Mouse (Mus musculus): ENCODE results near the gene Vgf. TPM values are rescaled to one million over a fixed set of nuclear protein-coding genes. Genes with fewer than 3 reads are reported as not detected.
A peak's percentile ranks its signal among the peaks of the same experiment; 100 is the strongest.

The Vgf gene
- 0.10 and 0.55 TPM in 2 replicates for polyA plus RNA-seq (2015; fragmentation: Nextera tagmentation; extraction: Ambion mirVana)

GRCm38 (mm10) chr5:137026092-137026491, at the start of gene Vgf:
TSS of gene Vgf (plus strand) at chr5:137026392.
- no peak for ATAC-seq (replicated peaks; ENCODE audit: low FRiP score)
- WGBS, result 32% methylated on average over 4 of the region's 4 CpGs
- Histone ChIP-seq H3K27ac (no peak within 1 kb of the TSS), H3K9ac (no peak within 1 kb of the TSS), H3K27me3 (peaks cover 72% of the 10 kb centered on the region), H3K4me3 (replicated peaks) (no peak within 1 kb of the TSS), H3K36me3 (no peaks in the 10 kb centered on the region), H3K9me3 (replicated peaks) (no peaks in the 10 kb centered on the region), H3K4me1 (peaks cover 37% of the 10 kb centered on the region), H3K4me2 (peak within 1 kb of the TSS; percentile 43)

- no peaks in the 10 kb centered on the region for H3K27me3 ChIP-seq
- H3K4me1 ChIP-seq, result no peaks in the 10 kb centered on the region
- 66% methylated on average over 4 of the region's 4 CpGs for WGBS
- no peak overlapping the region for H3K4me2 ChIP-seq
- no peak overlapping the region for H3K4me3 ChIP-seq (replicated peaks)
- no peak for ATAC-seq (replicated peaks; ENCODE audit: low FRiP score)
- H3K27ac ChIP-seq, result no peak overlapping the region
- no peaks in the 10 kb centered on the region for H3K9me3 ChIP-seq (replicated peaks)
- H3K36me3 ChIP-seq, result peaks cover 22% of the 10 kb centered on the region
- H3K9ac ChIP-seq, result no peak overlapping the region
Observed at GRCm38 (mm10) chr5:136977769-136978168, 48.4 kb upstream of the Vgf start.

GRCm38 (mm10) chr5:136979762-136980161, 46.4 kb upstream of the Vgf start:
- WGBS, result 79% methylated on average over 2 of the region's 2 CpGs

DNA sequence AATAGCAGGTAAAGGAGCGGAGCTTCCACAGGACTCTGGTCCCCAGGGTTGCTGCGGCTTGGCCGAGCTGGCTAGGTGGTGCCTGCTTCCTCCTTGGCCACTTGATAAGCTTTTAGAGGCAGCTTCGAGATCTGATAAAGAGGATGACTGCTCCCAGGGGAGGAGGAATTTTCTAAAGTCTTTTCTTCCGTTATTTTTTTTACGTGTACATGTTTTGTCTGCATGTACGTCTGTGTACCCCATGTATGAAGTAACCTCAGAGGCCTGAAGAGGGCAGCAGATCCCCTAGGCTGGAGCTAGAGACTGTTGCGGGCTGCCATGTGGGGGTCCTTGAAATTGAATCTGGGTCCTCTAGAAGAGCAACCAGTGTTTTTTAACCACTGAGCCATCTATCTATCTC, 45.2 kb upstream of the Vgf start:
- ATAC-seq (replicated peaks; ENCODE audit: low FRiP score), result no peak
- Histone ChIP-seq H3K27me3 (no peaks in the 10 kb centered on the region), H3K9ac (no peak overlapping the region), H3K4me2 (no peak overlapping the region), H3K4me1 (peaks cover 2% of the 10 kb centered on the region), H3K27ac (no peak overlapping the region), H3K9me3 (replicated peaks) (no peaks in the 10 kb centered on the region), H3K4me3 (replicated peaks) (no peak overlapping the region), H3K36me3 (peaks cover 39% of the 10 kb centered on the region)
- 89% methylated on average over 8 of the region's 8 CpGs for WGBS

More at GRCm38 (mm10) chr5:136979762-136980161, 46.4 kb upstream of the Vgf start:
- no peak overlapping the region for H3K27ac ChIP-seq
- H3K4me2 ChIP-seq, result no peak overlapping the region
- no peaks in the 10 kb centered on the region for H3K9me3 ChIP-seq (replicated peaks)
- ATAC-seq (replicated peaks; ENCODE audit: low FRiP score), result no peak
- no peak overlapping the region for H3K4me3 ChIP-seq (replicated peaks)
- no peaks in the 10 kb centered on the region for H3K4me1 ChIP-seq
- peaks cover 38% of the 10 kb centered on the region for H3K36me3 ChIP-seq
- no peak overlapping the region for H3K9ac ChIP-seq
- no peaks in the 10 kb centered on the region for H3K27me3 ChIP-seq

DNA sequence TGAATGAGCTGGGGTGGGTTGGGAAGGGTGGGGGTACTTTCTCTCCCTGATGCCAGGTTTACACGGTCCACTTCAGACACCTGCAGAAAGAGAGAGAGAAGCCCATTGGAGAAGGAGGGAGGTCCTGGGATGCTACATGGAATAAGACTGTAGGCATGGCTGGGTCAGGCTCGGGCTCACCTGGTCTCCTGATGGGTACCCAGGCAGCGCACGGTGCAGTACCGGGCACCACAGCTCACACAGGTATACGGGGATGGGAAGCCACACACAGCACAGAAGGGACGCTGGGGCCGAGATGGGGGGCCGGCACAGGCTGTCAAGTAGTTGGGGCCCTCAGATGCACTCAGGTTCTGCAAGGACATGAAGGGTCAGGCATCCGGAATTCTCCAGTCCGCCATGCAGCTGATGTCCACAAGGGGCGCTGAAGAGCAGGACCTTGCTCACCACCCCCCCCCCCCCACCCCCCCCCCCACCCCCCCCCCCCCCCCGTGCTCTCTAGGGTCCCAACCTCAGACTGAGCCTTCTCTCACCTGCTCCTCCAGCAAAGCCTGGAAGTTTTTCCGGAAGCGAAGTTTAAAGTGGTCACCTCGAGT, 43.8 kb upstream of the Vgf start:
- peaks cover 39% of the 10 kb centered on the region for H3K36me3 ChIP-seq
- no peak overlapping the region for H3K4me2 ChIP-seq
- H3K9me3 ChIP-seq (replicated peaks), result no peaks in the 10 kb centered on the region
- H3K27me3 ChIP-seq, result no peaks in the 10 kb centered on the region
- no peak overlapping the region for H3K27ac ChIP-seq
- peaks cover 6% of the 10 kb centered on the region for H3K4me1 ChIP-seq
- ATAC-seq (replicated peaks; ENCODE audit: low FRiP score), result no peak
- no peak overlapping the region for H3K4me3 ChIP-seq (replicated peaks)
- 52% methylated on average over 15 of the region's 16 CpGs for WGBS
- no peak overlapping the region for H3K9ac ChIP-seq

GRCm38 (mm10) chr5:136984828-136985227, 41.4 kb upstream of the Vgf start:
- Histone ChIP-seq H3K36me3 (peaks cover 47% of the 10 kb centered on the region), H3K9ac (no peak overlapping the region), H3K4me1 (peaks cover 15% of the 10 kb centered on the region), H3K9me3 (replicated peaks) (no peaks in the 10 kb centered on the region), H3K4me2 (no peak overlapping the region), H3K27me3 (no peaks in the 10 kb centered on the region), H3K4me3 (replicated peaks) (no peak overlapping the region), H3K27ac (no peak overlapping the region)
- WGBS, result 56% methylated on average over 14 of the region's 14 CpGs
- ATAC-seq (replicated peaks; ENCODE audit: low FRiP score), result no peak

DNA sequence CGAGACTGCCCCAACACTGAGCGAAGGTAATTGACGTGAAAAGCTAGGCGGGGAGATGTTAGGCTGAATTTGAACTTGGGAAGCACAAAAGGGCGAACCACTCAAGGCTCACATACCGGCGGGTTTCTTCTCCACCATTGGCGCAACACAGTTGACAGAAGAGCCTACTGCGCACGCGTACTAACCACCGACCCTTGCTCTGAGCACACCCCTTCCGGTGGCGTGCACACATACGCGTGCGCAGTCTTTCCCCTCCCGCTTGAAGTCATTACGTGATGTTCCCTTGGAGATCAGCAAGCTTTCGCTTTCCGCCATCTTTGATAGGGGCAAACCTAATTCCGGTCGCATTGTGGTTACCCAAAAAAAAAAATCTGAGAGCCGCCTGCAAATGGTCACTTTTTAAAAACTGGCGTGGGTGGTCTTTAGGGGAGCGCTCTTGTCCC, 39.5 kb upstream of the Vgf start, which contains the start of gene Plod3:
Gene Plod3, plus strand, starts transcription at position 325 of the 443 bp plus-strand sequence.
- Histone ChIP-seq H3K27me3 (no peaks in the 10 kb centered on the region), H3K9me3 (replicated peaks) (no peaks in the 10 kb centered on the region), H3K27ac (peak within 1 kb of the TSS; percentile 96), H3K9ac (peak within 1 kb of the TSS; percentile 92), H3K36me3 (peaks cover 54% of the 10 kb centered on the region), H3K4me1 (peaks cover 15% of the 10 kb centered on the region), H3K4me2 (peak within 1 kb of the TSS; percentile 91), H3K4me3 (replicated peaks) (peak within 1 kb of the TSS; percentile 92)
- under 1% methylated on average over 26 of the region's 26 CpGs for WGBS
- ATAC-seq (replicated peaks; ENCODE audit: low FRiP score), result peak; percentile 93

DNA sequence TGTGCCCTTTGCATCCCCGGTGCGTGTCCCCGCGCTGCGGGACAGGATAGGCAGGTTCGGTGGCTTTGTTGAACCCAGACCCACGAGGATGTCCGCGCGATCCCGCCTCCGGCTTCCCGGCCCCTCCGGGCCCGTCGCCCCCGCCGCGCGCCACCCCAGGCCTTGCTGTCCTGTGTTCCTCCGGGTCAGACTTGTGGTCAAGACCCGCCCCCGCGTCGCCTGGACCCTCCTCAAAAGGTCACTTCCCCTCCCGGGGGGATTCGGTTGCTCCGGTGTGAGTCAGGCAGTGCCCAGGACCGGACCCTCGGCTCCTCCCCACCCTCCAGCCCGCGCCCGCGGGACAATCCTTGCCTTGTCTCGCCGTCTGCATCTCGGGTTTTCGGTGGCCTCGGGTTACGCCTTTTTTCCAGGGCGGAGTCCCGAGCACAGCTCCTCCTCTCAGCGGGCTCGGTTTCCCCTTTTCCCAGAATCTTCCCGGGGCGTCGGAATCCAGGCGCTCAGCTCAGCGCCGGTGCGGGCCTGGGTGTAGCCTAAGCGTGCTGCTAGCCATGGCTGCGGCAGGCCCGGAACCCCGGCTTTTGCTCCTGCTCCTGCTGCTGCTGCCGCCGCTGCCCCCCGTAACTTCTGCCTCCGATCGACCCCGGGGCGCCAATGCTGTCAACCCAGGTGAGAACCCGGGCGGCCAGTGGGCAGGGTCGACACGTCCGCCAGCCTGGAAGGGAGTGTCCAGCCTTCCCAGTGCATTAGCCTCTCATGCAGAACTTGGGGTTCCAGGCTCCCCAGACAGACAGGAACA, 38.9 kb upstream of the Vgf start:
- WGBS, result under 1% methylated on average over 67 of the region's 67 CpGs
- no peaks in the 10 kb centered on the region for H3K9me3 ChIP-seq (replicated peaks)
- peaks cover 15% of the 10 kb centered on the region for H3K4me1 ChIP-seq
- H3K27me3 ChIP-seq, result no peaks in the 10 kb centered on the region
- ATAC-seq (replicated peaks; ENCODE audit: low FRiP score), result peak; percentile 70
- H3K4me2 ChIP-seq, result peak overlapping the region; percentile 91
- peak overlapping the region; percentile 96 for H3K27ac ChIP-seq
- peak overlapping the region; percentile 92 for H3K4me3 ChIP-seq (replicated peaks)
- peak overlapping the region; percentile 92 for H3K9ac ChIP-seq
- peaks cover 54% of the 10 kb centered on the region for H3K36me3 ChIP-seq

DNA sequence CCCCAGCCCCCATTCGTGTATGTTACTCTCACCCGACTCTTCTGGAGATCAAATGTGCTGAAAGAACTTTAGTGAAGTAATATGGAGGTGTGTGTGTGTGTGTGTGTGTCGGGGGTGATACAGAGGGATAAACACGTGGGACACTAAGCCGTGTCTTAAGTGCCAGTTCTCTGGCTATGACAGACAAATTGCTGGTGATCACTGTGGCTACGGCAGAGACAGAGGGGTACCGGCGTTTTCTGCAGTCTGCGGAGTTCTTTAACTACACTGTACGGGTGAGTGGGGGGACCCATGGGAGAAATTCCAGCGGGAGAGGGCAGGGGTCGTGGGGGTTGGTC, 38.3 kb upstream of the Vgf start, which contains the start of gene Znhit1:
Gene Znhit1, minus strand, starts transcription at position 88 of the 338 bp plus-strand sequence.
- Histone ChIP-seq H3K36me3 (peaks cover 58% of the 10 kb centered on the region), H3K4me3 (replicated peaks) (peak within 1 kb of the TSS; percentile 92), H3K27ac (peak within 1 kb of the TSS; percentile 96), H3K27me3 (no peaks in the 10 kb centered on the region), H3K9me3 (replicated peaks) (no peaks in the 10 kb centered on the region), H3K4me1 (peaks cover 15% of the 10 kb centered on the region), H3K4me2 (peak within 1 kb of the TSS; percentile 91), H3K9ac (peak within 1 kb of the TSS; percentile 92)
- 3% methylated on average over 12 of the region's 12 CpGs for WGBS
- ATAC-seq (replicated peaks; ENCODE audit: low FRiP score), result peak; percentile 2; the same call in 1 of the 2 replicates

GRCm38 (mm10) chr5:136988420-136988819, 37.8 kb upstream of the Vgf start:
- no peak for ATAC-seq (replicated peaks; ENCODE audit: low FRiP score)
- 0 out of 2 replicates have a peak overlapping the region, but pooled peaks have one; percentile 96 for H3K27ac ChIP-seq
- H3K27me3 ChIP-seq, result no peaks in the 10 kb centered on the region
- peaks cover 60% of the 10 kb centered on the region for H3K36me3 ChIP-seq
- WGBS, result 66% methylated on average over 7 of the region's 7 CpGs
- H3K4me1 ChIP-seq, result peaks cover 15% of the 10 kb centered on the region
- H3K9me3 ChIP-seq (replicated peaks), result no peaks in the 10 kb centered on the region
- peak overlapping the region; percentile 92 for H3K9ac ChIP-seq
- peak overlapping the region; percentile 91 for H3K4me2 ChIP-seq
- H3K4me3 ChIP-seq (replicated peaks), result peak overlapping the region; percentile 92

GRCm38 (mm10) chr5:136989801-136990200, 36.4 kb upstream of the Vgf start:
- Histone ChIP-seq H3K27ac (no peak overlapping the region), H3K9ac (no peak overlapping the region), H3K4me2 (no peak overlapping the region), H3K27me3 (no peaks in the 10 kb centered on the region), H3K4me1 (peaks cover 15% of the 10 kb centered on the region), H3K4me3 (replicated peaks) (no peak overlapping the region), H3K9me3 (replicated peaks) (no peaks in the 10 kb centered on the region), H3K36me3 (peaks cover 60% of the 10 kb centered on the region)
- 86% methylated on average over 6 of the region's 6 CpGs for WGBS
- ATAC-seq (replicated peaks; ENCODE audit: low FRiP score), result no peak

DNA sequence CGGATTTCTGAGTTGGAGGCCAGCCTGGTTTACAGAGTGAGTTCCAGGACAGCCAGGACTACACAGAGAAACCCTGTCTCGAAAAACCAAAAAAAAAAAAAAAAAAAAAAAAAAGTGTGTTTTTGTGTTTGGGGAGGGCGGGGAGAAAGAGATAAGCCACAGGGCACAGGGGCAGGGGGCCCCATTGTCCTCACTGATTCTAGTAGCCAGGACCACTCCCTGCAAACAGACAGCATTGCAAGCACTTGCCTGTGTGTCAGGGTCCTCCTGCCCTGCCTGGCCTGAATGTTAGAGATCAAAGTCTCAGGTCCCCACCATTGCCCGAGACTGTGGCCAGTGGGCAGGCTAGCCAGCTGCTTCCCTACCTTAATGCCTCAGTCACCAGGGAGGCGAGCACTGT, 26.7 kb upstream of the Vgf start:
- no peak for ATAC-seq (replicated peaks; ENCODE audit: low FRiP score)
- Histone ChIP-seq H3K9ac (no peak overlapping the region), H3K27ac (no peak overlapping the region), H3K9me3 (replicated peaks) (no peaks in the 10 kb centered on the region), H3K4me3 (replicated peaks) (no peak overlapping the region), H3K27me3 (no peaks in the 10 kb centered on the region), H3K36me3 (peaks cover 20% of the 10 kb centered on the region), H3K4me2 (no peak overlapping the region), H3K4me1 (0 out of 2 replicates have a peak, but pooled peaks cover 3% of the 10 kb centered on the region)
- WGBS, result 80% methylated on average over 4 of the region's 5 CpGs
